ENCODE assay signal across 8 mouse cellular contexts in the genomic region with DNA sequence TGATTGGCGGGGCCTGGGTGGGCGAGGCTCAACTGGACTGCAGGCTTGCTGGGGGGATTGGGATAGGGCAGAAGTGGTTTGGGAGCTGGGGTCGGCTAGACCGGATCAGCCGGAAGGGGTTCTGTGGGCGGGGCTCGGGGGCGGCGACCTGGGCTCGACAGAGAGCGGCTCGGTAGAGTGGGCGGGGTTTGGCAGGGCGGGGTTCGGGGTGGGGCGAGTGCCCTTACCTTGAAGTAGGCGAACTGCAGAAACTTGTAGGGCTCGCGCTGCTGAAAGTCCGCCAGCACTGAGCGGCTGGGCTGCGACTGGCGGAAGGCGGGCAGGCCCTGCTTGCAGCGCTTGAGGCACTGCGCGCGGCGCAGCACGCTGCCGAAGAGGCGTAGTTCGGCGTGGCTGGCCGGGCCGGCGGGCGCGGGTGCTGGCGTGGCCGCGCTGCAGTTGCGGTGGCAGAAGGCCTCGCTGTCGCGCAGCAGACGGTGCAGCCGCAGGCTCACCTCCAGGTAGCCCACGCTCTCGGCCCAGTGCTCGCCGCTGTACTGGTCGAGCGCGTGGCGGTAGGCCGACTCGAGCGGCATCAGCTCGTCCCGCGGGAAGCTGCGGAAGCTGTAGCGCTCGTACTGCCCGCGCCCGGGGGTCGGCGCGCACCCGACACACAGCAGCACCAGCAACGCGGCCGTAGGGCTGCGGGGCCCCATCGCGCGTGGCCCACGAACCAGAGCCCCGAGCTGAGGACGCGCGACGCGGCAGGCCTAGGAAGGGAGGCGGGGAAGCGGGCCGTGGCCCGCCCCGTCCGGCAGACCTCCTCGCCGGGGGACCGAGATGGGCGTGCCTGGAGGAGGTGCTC. TPM values are rescaled to one million over a fixed set of nuclear protein-coding genes. Genes with fewer than 3 reads are reported as not detected.
DNase-seq lines count a peak whose midpoint lies in the region; ATAC-seq and TF ChIP-seq lines count a peak whose summit lies in the region.

Crtap (minus strand) TSS at position 771 of the 844 bp plus-strand sequence.

- TF ChIP-seq EP300 in heart, postnatal 0 days (IDR thresholded peaks at IDR 0.05; ENCODE audit: low read depth), result no peak

- no peaks in the 10 kb centered on the region for H3K36me3 ChIP-seq in forebrain, embryonic 12.5 days (replicated peaks)
- H3K36me3 ChIP-seq in heart, postnatal 0 days (replicated peaks; ENCODE audit: control insufficient read depth, insufficient read depth, low read length), result peaks cover 8% of the 10 kb centered on the region; the same call in 1 of the 2 replicates

- peak; percentile 83 for ATAC-seq in forebrain, embryonic 12.5 days (ENCODE audit: low FRiP score)
- peak; percentile 71 for ATAC-seq in heart, postnatal 0 days (ENCODE audit: insufficient read depth, low read depth)

- H3K27me3 ChIP-seq in forebrain, embryonic 12.5 days, result peaks cover 3% of the 10 kb centered on the region; the same call in 1 of the 2 replicates
- no peaks in the 10 kb centered on the region for H3K27me3 ChIP-seq in heart, postnatal 0 days (ENCODE audit: control insufficient read depth, insufficient read depth, low read length)

- 1% methylated on average over 93 of the region's 96 CpGs for WGBS in forebrain, embryonic 12.5 days
- WGBS in heart, postnatal 0 days, result 1% methylated on average over 91 of the region's 96 CpGs

- peak within 1 kb of the TSS; percentile 72 for H3K4me3 ChIP-seq in brown adipose tissue, adult 24 weeks (ENCODE audit: insufficient read depth, low read depth, low read length)
- H3K4me3 ChIP-seq in forebrain, embryonic 12.5 days (replicated peaks), result peak within 1 kb of the TSS; percentile 78
- peak within 1 kb of the TSS; percentile 79 for H3K4me3 ChIP-seq in heart, postnatal 0 days (ENCODE audit: low read depth, low read length)

- no peaks in the 10 kb centered on the region for H3K9me3 ChIP-seq in forebrain, embryonic 12.5 days
- no peaks in the 10 kb centered on the region for H3K9me3 ChIP-seq in heart, postnatal 0 days (replicated peaks; ENCODE audit: control insufficient read depth, low read length)

- H3K27ac ChIP-seq in brown adipose tissue, adult 24 weeks (replicated peaks; ENCODE audit: low read depth, low read length), result no peak within 1 kb of the TSS
- peak within 1 kb of the TSS; percentile 26; the same call in 1 of the 2 replicates for H3K27ac ChIP-seq in forebrain, embryonic 12.5 days
- peak within 1 kb of the TSS; percentile 87 for H3K27ac ChIP-seq in heart, postnatal 0 days (ENCODE audit: low read depth)

- H3K4me1 ChIP-seq in brown adipose tissue, adult 24 weeks (ENCODE audit: control insufficient read depth, insufficient read depth, insufficient read length, low read length), result 0 out of 2 replicates have a peak, but pooled peaks cover 8% of the 10 kb centered on the region
- H3K4me1 ChIP-seq in forebrain, embryonic 12.5 days, result peaks cover 6% of the 10 kb centered on the region
- H3K4me1 ChIP-seq in heart, postnatal 0 days (ENCODE audit: control insufficient read depth, insufficient read depth), result peaks cover 10% of the 10 kb centered on the region; the same call in 1 of the 2 replicates

- peak; percentile 47 for DNase-seq in MEL-GATA-1-ER (ENCODE audit: extremely low read depth, low read depth)
- peak; percentile 46 for DNase-seq in heart, postnatal 0 days (ENCODE audit: low spot score)
- peak; percentile 73 to 87 for DNase-seq in kidney, postnatal 25 days
- peak; percentile 77 for DNase-seq in lung, postnatal 10 days
- peak; percentile 56 for DNase-seq in ovary, postnatal 14 days (ENCODE audit: low spot score)
- peak; percentile 77 for DNase-seq in urinary bladder, postnatal 14 days (ENCODE audit: low spot score)

- H3K9ac ChIP-seq in forebrain, embryonic 12.5 days, result peak within 1 kb of the TSS; percentile 73
- peak within 1 kb of the TSS; percentile 69 for H3K9ac ChIP-seq in heart, postnatal 0 days (replicated peaks; ENCODE audit: low read depth, low read length)

- peak within 1 kb of the TSS; percentile 91 for H3K4me2 ChIP-seq in forebrain, embryonic 12.5 days
- H3K4me2 ChIP-seq in heart, postnatal 0 days (ENCODE audit: low read depth, low read length), result peak within 1 kb of the TSS; percentile 92

- no peak for TF ChIP-seq CTCF in heart, postnatal 0 days (IDR thresholded peaks at IDR 0.05; ENCODE audit: low read depth)

RNA-seq across cellular contexts. Expression of gene Crtap, which starts in this region (rescaled TPM):
- polyA plus RNA-seq in brown adipose tissue, adult 24 weeks (2012; ENCODE audit: insufficient read depth, insufficient read length, missing spikeins), result 53.4 and 60.5 TPM in 2 replicates
- polyA plus RNA-seq in forebrain, embryonic 12.5 days (2016; fragmentation: Nextera tagmentation; extraction: Ambion mirVana), result 28.3 and 36.8 TPM in 2 replicates
- 63.1 and 65.0 TPM in 2 replicates for total RNA-seq in heart, postnatal 0 days (2014; rRNA removed; ENCODE audit: low replicate concordance)
- polyA plus RNA-seq in heart, postnatal 0 days (2015; fragmentation: Nextera tagmentation; extraction: Ambion mirVana), result 75.8 and 80.6 TPM in 2 replicates
